Mouse (Mus musculus) ZHBTc4 (cell line): ENCODE measurements at regions not wholly inside any gene's neighbourhood (a gene's known extent, or its start where the extent isn't known, plus 50 kb on each side); places are given as distances from the start of the nearest gene placed in this dataset.

Source experiments
- DNase-seq: peaks from one replicate; pipeline ENCODE4 v3.0.0-alpha.2; 2011; ENCODE audit warnings: low read depth, low spot score

DNA sequence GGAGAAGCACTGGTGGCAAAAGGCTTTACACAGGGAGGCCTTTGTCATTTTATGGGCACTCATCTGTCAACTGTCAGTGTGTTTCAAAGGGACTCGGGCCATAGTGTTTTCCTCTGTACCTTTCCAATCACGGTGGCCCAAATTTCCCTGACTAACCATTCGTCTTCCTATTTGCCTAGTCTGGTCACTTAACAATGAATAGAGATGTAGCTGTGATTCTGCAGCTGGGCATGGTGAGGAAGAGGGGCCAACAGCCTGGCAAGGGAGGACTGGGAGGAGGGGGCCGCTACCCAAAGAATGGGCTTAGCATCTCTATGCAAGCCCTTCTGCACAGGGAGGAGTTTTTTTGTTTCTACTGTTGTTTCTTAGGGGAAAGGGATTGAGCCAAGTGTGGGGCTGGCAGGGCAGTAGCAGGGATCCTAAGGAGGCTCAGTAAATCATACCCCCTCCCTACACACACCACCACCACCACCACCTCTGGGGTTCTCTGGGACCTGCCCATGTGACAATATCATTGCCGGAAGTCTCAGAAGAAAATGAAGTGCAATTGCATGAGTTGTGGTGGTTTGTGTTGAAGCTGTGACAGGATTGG lies 367.2 kb downstream of the Nkx6-1 start:
- no peak for DNase-seq

- DNase-seq, result no peak
Measured at GRCm38 (mm10) chr5:101295941-101296340, 368.9 kb downstream of the Nkx6-1 start.

DNA sequence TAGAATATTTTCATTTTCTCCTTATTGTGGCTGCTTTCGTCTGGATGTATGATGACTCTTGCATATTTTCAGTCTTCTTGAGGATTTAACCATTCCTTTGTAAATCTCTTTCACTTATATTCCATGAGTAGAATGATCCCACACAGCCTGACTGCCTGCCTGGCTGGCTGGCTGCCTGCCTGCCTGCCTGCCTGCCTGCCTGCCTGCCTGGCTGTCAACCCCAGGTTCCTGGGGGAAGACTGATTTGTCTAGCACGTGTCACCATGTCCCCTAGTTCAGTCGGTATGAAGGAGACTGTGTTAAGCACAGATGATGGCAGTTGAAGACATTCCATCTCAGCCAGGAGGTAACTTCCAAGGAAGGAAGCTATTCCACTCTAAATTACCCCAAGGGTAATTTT lies 370.8 kb downstream of the Nkx6-1 start:
- DNase-seq, result no peak

DNA sequence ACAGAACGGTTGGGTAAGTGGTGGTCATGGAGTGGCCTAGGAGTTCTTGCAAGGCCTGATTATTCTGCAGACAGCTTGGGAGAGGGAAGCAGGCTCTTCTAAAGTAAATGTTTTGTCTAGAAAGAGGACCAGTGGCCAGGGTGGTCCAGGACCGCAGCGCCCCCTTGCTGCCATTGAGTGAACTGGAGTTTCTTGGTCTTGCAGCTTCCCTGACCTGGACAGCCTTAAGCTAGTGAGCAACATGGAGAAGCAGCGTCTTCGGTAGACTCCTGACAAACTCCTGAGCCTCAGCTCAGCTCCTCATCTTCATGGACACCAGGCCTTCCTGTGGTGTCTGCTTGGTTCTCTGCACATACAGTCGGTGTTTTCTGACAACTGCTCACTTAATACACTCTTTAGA lies 376.4 kb downstream of the Nkx6-1 start:
- DNase-seq, result peak; percentile 71

GRCm38 (mm10) chr5:101285941-101286340 lies 378.9 kb downstream of the Nkx6-1 start:
- DNase-seq, result no peak

GRCm38 (mm10) chr5:101250474-101250873 lies 405.0 kb downstream of the Gpat3 start:
- DNase-seq, result no peak

DNA sequence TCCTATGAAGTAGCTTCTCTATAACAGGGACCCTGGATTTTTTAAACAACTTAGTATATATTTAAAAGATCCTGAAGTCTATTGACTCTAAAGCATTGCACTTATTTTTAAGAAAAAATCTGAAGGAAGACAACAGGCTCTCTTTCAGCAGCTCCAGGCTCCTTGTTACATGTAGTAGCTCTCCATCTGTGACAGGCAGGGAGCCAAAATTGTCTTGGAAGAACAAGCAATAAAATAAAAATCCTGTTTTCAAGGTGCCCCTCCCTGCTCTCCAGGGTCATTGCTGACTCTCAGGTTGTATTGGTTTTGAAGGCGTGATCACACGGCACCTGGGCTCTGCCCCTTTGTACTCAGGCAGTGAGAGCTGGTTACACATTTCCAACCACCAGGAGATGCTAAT lies 397.1 kb downstream of the Gpat3 start:
- no peak for DNase-seq

DNA sequence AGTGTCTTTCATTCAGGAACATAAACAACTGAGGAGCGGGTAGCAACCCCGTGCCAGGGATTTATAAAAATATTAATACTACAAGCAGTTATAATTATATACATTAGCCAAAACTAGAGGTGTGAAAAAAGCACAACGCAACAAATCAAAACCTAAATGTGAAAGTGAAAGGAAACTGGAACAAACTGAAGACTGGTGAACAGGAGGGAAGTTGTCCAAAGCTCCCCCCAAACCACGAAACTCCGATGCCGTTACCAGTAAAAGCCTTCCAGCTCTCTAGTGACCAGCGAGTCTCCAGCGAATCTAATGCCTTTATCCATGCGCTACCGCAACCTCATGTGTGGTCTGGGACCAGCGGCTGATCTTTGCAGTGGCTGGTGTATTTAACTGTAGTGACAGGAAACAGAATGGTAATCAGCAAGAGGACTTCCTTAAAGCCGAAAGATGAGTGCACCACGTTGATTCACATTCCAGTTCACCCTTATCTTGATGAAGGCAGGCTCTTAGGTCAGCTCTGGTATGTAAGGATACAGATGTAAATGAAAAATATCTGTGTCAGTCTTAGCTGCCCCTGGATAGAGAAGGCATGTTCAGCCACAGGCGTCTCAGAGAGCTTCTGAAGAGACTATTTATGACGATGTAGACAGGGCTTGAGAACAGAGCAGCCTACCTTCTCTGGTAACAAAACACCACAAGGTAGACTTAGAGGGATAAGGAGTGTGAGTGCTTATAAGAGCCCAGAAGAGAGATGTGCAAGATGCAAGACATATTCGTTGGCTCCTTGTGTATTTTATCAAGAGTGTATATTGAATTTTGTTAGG lies 394.0 kb downstream of the Gpat3 start:
- no peak for DNase-seq

DNA sequence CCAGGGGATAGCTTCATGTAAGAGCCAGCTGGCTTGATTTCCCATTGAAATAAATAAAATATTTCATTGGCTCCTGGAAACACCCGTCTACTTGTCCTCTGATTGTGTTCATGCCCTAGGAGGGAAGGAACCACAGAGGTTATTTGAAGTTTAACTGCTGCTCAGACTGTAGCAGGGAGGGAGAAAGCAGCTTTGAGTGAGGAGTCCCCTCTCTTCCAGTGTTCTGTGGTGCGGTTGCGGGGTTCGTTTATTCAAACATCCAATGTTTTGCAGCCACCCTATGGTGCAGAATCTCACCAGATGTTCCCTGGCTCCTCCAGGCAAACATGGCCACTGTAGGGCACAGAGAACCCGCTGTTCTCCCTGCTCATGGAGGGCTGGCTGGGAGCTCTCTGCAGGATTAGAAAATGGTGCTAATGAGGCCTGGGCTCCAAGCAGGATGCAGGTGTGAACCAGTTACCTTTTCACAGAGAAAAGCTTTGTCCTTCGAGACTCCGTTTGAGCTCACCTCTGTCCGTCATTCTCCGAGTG lies 390.7 kb downstream of the Gpat3 start:
- DNase-seq, result no peak

GRCm38 (mm10) chr5:101222390-101222789 lies 376.9 kb downstream of the Gpat3 start:
- no peak for DNase-seq

- no peak for DNase-seq
Measured at GRCm38 (mm10) chr5:101218082-101218481, 372.6 kb downstream of the Gpat3 start.

DNA sequence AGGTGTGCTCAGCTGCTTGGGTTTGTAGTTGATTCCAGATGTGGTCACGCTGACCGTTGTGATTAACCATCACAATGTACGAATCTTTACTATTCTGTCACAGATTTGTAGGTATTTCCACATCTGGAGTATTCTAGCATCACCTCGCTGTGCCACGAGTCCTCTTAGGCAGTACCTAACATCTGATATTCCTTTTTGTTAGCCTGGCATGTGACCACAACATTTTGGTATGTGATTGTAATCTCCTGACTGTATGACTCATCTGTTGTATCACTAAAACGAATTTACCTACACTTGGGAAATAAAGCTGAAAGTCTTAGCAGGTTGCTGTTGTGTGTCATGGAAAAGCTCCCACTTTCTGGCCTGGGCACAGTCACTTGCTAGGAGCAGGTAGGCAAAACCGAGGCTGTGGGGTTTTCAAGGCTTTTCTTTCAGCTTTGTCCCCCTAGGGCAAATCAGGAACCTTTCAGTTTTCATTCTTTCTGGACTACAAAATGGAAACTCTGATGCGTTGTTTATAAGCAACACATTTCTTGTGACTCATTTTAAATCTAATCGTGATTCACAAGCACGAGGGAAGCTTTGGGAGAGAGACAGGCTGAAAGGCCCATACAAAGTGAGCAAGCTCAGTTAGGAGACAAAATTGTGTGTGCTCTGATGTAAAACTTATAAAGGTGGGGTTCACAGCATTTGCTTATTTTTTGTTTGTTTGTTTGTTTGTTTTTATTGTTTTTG lies 371.5 kb downstream of the Gpat3 start:
- no peak for DNase-seq

GRCm38 (mm10) chr5:101211974-101212373 lies 366.5 kb downstream of the Gpat3 start:
- no peak for DNase-seq

DNA sequence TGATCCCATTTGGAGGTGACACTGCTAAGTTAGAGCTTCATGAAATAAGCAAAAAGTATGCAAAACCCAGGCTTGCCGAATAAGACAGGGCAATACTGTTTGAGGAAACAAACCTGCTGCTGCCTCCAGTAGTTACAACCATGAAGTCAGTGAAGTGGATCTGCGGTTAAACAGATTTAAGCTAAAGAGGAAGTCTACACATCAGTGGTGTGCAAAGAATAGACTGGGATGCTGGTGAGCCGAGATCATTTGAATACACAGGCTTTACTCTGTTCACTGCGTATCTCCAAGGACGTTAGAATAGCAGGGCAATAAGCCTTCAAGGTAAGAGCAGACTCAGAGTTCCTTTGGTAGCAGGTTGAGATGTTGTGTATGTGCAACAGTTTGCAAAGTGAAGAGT lies 362.6 kb downstream of the Gpat3 start:
- no peak for DNase-seq

DNA sequence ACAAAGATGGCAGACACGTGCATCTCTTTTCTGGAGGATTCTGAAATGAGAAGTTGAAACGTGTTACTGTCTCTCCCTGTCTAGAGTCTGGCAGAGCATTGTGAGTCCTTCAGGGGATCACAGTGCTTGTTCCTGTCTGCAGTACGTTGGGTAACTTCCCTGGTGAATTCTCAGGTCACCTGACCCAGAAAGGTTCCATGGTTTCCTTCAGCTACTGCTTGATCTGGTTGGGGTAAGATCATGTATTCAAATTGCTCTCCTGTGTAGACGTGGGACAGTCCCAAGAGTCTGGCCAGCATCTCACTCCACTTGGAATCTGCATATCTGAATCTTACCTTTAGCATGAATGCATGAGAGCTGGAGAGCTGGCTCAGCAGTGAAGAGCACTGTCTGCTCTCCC lies 350.0 kb downstream of the Gpat3 start:
- DNase-seq, result no peak

GRCm38 (mm10) chr5:101190976-101191375 lies 345.5 kb downstream of the Gpat3 start:
- DNase-seq, result peak; percentile 74

GRCm38 (mm10) chr5:101173183-101173582 lies 327.7 kb downstream of the Gpat3 start:
- no peak for DNase-seq

DNA sequence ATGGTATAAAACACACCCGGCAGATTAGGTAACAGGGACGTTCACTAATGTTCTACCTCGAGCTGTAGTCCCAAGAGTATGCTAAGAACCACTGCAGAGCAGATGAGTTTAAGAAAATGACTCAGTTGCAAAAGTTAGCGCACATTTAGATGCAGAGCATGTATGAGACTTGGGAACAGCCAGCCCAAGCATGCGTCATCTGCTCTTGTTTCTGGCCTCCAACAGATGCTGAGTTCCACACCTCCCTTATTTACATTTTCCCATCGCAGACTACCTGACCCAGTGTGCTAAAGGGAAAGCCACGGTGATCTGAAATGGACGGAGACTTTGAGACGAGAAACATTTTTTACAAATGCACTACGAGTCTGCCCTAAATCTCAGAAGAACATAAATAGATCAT lies 327.3 kb downstream of the Gpat3 start:
- DNase-seq, result no peak

DNA sequence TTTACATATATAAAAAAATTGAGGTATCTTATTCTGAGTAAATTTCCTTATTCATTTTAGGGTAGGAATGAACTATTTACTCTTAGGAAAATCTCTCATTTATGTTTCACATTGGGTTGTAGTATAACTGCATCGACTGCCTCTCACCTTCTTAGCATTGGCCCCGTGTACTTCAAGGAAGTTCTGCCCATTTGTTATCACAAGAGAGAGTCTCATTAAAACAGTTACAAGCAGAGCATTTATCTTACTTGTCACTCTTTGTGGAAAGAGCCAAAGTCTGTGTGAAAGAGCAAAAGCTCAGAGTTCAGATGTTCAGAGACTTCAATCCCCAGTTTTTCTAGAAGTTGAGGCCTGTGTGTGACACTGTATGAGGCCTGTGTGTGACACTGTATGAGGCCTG lies 323.6 kb downstream of the Gpat3 start:
- no peak for DNase-seq

- no peak for DNase-seq
Measured at GRCm38 (mm10) chr5:101163624-101164213, 318.2 kb downstream of the Gpat3 start.

DNA sequence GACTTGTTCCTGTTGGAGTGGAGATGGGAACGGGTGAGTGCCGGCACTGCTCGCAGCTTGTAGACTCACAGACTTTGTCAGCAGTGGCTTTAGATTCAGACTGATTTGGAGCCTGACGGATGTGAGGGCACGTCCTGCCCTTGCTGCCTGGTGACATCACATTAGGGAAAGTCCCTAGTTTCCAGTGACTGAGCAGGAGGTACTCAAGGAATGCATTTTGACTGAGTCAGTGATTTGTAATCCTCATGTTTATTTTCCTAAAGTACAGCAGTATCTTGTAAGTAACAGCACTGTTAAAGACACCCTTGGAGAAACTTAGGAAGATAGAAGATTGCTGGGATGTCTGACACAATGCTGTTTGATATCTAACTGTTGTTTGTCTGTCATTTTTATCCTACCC lies 317.6 kb downstream of the Gpat3 start:
- DNase-seq, result no peak

DNA sequence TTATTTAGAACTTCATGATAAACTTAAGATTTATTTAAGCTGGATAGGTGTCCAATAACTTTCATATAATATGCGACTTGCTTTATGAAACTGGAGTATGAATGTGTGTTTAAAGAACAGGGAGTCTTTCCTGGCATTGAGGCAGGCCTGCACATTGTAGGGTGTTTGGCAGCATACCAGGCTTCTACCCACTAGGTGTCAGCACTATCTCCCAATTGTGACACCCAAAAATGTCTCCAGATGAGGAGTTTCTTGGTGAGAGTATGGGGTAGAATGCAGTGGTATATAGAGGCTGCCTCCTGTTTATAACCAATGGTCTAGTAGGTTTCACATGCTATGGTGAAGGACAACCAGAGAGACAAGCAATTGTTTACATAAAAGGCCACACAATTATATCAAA lies 311.9 kb downstream of the Gpat3 start:
- DNase-seq, result no peak
